Mouse (Mus musculus): ENCODE measurements around the gene Itgb5.

Gene Itgb5

DNA sequence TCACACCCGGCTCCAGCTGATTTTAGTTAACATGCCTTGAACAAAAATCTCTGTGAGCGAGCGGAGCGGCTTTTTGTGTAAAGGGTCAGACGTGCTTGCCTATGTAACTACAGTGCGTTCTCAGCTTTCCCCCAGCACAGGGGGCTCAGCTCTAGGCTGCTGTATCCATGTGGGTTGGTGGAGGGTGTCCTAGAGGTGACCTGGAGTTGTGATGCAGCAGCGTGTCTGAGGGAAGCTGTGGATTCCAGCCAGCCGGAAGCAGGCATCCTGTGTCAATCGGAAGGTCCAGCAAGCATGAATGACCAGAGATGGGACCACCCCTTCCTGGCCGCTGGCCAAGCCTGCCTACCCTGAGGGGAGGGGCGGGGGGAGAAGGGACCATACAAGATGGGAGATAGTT lies 112.9 kb downstream of the Itgb5 start:
- no peak for DNase-seq

GRCm38 (mm10) chr16:33943388-33943787 lies 113.9 kb downstream of the Itgb5 start:
- no peak for DNase-seq

- no peak for DNase-seq
Observed at GRCm38 (mm10) chr16:33944126-33944525, 114.7 kb downstream of the Itgb5 start.

- no peak for DNase-seq
Observed at GRCm38 (mm10) chr16:33944772-33945171, 115.3 kb downstream of the Itgb5 start.

DNA sequence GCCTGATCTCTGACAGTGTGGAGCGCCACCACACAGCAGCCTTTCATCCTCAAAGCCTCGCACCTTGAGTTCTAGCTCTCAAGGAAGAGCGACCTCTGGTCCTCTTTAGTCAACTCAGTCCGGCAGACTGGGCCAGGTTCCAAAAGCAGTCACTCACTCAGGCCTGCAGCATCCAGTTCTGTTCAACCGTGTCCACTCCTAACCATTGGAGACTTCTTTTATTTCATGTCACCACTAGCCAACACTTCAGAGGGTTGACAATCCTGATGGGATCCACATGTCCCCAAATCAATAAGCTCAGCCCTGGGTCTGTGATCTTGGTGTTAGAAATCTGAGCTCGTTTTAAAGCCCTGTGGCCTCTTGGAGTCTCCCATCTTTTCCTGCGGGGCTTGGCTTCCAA lies 116.6 kb downstream of the Itgb5 start:
- DNase-seq = no peak

GRCm38 (mm10) chr16:33947664-33948571 lies 118.5 kb downstream of the Itgb5 start:
- DNase-seq = no peak

DNA sequence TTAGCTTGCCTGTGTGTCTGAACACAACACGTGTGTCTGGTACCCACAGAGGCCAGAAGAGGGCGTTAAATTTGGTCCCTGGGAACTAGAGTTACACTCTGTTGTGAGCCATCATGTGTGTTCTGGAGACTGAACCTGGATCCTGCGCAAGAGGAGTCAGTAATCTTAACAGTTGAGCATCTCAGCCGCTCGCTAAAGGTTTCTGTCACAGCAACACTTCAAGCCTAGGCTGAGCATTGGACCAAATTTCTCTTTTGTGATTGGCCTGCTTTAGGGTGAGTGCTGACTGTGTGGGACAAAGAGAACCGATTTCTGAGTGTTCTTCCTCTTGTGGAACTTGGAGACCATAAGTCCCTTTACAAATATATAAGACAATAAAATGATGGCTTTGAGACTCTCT lies 120.9 kb downstream of the Itgb5 start:
- no peak for DNase-seq

DNA sequence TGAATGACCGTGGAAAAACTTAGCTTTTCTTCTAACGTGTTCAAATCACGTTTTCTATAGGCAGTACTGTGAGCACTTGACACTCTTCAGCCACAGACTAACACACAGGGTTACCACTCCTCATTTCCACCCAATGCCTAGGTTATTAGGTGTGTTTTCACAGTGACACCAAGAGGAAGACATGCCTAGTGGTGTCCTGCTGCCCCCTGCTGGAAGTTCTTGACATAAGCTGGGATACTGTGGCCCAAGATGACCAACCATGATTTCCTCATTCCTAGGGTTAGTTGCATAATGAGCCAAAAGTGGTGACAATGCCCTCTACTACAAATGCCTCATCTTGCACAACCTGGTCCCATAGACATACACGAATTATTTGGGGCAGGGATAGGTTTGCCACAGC lies 121.4 kb downstream of the Itgb5 start:
- peak; percentile 68 for DNase-seq

DNA sequence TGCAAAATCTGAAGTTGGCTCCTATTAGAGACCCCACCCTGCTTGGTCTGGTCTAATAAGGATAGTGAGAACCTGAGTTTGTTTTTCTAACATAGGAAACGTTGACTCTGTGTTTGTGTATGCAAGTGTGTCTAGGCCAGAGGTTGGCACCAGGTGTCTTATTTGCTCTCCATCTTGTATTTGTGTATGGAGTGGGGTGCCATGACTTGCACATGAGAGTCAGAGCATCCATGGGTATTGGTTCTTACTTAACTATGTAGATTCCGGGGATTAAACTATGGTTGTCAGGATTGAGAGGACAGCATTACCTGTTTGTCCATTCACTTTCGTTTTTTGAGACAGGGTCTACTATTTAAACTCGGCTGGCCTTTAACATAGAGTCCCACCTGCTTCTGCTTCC lies 123.5 kb downstream of the Itgb5 start:
- no peak for DNase-seq

DNA sequence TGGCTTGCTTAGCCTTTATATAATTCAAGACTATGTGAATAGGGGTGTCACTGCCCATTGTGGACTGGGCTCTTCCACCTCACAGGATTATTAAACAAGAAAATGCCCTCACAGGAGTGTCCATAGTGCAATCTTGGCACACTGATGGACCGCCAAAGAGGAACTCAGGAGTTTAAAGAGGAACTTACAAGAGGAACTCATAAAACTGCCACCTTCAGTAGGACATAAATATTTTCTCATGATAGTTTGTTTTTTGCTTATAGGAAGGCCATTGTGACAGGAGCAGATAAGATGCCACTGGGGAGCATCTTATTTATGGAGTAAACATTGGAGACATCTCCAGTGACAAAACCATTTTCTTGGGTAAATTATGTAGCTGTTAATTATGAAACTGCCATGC lies 125.3 kb downstream of the Itgb5 start:
- DNase-seq = no peak

DNA sequence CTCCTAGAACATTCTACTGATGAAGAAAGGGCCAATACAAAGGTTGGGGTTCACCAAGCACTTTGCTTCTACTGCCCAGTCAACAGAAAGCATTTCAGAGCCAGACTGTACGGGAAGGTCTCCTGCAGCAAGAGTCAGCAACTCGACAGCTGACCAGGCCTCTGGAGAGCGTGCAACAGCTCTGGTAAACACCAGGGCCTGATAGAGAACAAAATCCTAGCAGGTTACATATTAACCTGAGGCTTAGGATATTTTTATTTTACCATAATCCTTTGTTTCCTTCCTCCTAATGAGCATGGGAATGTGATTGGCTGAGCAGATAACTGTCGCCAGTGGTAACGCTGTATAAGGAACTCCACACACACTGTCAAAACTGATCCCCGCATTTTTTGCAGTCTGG lies 134.0 kb downstream of the Itgb5 start:
- DNase-seq = no peak

- DNase-seq = no peak
Observed at GRCm38 (mm10) chr16:33965878-33966537, 136.5 kb downstream of the Itgb5 start.

DNA sequence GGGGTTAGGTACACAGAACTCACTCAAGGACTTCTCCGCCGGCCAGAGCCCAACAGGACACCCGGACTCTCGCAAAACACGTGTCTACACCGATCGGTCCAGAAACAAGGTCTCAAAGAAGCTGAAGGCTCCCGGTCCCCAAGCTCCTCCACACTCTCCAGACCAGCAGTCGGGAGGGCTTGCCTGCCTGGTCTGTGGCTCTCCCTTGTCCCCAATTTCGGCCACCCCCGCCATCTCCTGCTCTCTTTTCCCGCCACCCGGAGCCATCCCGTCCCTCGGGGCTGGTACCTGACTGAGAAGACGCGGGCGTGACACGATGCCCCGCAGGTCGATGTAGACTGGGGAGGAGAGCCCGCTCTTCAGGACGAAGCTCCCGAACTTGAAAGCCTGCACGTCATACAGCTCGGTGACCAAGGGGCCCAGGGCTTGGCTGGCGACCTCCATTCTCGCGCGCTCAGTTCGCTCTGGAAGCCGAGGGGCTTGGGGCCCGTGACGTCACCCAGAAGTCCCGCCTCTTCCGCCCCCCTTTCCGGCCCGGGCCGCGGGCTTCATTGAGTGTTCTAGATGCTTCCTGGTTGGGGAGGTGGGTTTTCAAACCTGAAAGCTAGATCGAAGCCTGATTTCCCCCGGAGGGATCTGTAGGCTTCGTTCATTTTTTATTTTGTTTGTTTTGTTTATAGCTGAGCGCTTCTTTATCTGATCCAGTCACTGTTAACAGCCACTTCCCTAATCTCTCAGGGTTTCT lies 137.2 kb downstream of the Itgb5 start, which contains the start of gene Umps:
Gene Umps (minus strand): TSS at position 501 of the 745 bp plus-strand sequence.
- DNase-seq = peak; percentile 80

GRCm38 (mm10) chr16:33967283-33967640 lies 137.8 kb downstream of the Itgb5 start:
- DNase-seq = no peak

GRCm38 (mm10) chr16:33979855-33980254 lies 150.4 kb downstream of the Itgb5 start:
- no peak for DNase-seq

GRCm38 (mm10) chr16:33983712-33984111 lies 154.2 kb downstream of the Itgb5 start:
- DNase-seq = no peak

DNA sequence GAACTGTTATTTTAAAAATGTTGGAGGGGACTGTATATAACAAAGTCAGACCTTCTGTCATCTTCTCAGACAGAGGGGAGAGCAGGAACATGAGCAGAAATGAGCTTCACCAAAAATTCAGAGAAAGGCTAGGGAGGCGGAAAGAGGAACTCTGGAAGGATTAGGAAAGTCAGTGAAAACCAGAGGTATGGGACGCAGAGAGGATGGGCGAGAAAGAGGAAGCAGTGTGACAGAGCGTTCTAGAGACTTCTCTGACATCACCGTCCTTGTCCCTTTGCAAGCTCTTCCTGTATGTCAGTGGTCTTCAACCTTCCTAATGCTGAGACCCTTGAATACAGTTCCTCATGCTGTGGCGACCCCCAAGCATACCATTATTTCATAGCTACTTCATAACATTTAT lies 155.9 kb downstream of the Itgb5 start:
- no peak for DNase-seq

DNA sequence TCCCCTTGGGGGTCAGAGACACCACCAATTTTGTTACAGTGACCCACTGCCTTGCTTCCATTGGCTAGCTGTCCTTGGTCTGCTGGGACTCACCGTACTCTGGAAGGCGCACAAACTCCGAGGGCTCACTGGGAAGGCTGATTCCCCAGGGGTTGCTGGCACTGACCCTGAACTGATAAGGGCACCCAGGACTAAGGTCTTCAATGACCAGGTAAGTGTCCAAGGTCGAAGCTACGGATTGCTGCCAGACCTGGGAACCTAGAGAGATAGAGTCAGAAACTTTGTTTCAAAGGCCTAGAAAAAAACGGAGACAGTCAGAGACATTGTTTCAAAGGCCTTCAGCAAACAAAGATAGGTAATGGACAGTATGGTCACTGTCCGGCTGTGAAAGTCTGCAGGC lies 157.5 kb downstream of the Itgb5 start:
- no peak for DNase-seq

DNA sequence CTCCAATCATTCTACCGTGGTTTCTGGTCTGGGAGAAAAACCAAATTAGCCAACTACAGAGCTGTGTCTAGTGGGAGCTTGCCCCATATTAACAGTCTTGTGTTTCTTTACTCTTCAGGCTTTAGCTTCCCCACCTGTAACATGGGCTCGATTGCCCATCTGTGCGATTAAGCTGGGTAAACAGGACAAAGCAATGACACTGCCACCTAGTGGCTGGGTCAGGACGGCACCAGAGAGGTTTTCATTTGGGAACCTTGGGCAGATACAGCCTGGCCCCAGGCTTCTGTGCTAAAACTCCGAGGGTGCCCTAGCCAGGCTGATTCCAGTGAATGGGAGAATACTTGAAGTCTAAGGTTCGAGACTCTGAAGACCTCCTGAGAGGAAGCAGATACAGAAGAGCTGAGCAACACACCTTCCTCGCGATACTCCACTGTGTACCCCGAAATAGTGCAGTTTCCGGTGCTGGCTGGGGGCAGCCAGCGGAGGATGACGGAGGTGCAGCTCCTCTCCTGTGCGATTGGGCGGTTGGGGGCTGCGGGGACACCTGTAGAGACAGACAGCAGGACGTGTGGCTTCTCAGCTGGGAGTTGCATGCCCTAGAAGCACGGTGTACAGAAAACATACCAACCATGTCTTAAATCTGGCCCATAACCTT lies 159.0 kb downstream of the Itgb5 start:
- DNase-seq = no peak

GRCm38 (mm10) chr16:33989106-33989505 lies 159.6 kb downstream of the Itgb5 start:
- no peak for DNase-seq

DNA sequence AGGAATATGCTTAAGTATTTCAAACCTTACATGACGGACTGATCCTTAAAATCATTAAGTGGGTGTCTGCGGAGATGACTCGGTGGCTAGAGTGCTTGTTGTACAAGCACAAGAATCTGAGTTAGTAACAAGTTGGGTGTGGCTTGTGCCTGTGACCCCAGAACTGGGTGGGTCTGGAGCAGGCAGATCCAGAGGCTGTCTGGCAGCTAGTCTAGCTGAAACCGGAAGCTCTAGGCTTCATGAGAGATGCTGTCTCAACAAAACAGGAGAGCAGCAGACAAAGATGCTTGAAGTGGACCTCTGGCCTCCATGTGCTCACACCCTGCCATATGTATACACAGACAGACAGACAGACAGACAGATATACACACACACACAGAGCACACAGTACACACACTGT lies 161.2 kb downstream of the Itgb5 start:
- no peak for DNase-seq

DNA sequence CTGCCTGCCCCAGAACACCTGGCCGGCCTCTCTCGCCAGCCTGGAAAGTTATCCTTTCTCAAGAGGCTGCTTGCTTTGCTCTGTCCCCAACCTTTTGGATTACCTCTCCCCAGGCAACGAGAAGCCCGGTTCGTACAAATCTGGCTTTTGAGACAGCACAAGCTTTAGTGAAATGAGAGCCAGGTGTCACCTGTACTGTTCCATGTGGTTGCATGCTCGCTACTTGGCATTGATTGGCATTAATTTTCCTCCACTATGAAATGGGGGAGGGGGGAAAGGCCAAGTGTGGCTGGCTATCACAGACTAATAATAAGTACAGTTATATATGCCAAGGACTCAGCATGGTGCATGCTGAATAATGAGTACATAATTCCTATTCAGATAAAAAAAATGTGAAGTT lies 164.9 kb downstream of the Itgb5 start:
- DNase-seq = no peak

- no peak for DNase-seq
Observed at GRCm38 (mm10) chr16:33995496-33995895, 166.0 kb downstream of the Itgb5 start.
